Mouse (Mus musculus) small intestine, adult 2 months (tissue): ENCODE data around the gene Man2b2.

ENCODE experiments used
- CTCF ChIP-seq: fragments of 200-500 bp; IDR thresholded peaks from 2 replicates; pipeline ENCODE4 v1.5.1; 2012; ENCODE audit warnings: low read depth, mild to moderate bottlenecking, control low read depth, inconsistent platforms, low read length, moderate library complexity, mixed read lengths; ENCODE audit not compliant: insufficient replicate concordance, insufficient read length; ENCODE audit errors: extremely low read depth
- POLR2A ChIP-seq: fragments of 200-500 bp; IDR thresholded peaks from 2 replicates; pipeline ENCODE4 v1.6.1; 2012; ENCODE audit warnings: low read depth, mild to moderate bottlenecking, control low read depth, inconsistent platforms, low read length, moderate library complexity

DNA sequence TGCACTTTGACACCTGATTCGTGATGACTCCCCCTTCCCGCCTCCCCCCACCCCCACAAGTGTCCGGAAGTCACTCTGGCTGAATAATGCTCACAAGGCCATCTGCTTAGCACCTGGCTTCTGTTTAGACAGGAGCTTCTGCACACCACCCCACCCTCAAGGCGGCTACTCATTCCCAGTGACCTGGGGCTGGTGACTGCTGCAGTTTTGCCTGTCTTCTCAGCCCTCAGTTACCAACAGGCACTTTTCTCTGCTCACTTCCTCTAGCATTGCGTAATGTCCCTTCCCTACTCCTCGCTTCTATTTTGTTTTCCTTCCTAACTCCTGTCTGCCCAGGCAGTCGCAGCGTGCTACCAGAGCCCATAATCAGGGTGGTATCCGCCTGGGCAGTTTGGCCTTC, 38.6 kb downstream of the Man2b2 start:
- TF ChIP-seq CTCF (no peak), POLR2A (no peak)
